Mouse (Mus musculus): ENCODE results near the gene Mmp17. TPM values are rescaled to one million over a fixed set of nuclear protein-coding genes. Genes with fewer than 3 reads are reported as not detected.
"Not testable (repeated sequence)": the region's sequence is repeated elsewhere in the genome, so short reads cannot be mapped to it uniquely, and the experiment has no call there.

Gene Mmp17
- polyA plus RNA-seq, 1 experiment from 2014 or later, result 4.7 TPM

DNA sequence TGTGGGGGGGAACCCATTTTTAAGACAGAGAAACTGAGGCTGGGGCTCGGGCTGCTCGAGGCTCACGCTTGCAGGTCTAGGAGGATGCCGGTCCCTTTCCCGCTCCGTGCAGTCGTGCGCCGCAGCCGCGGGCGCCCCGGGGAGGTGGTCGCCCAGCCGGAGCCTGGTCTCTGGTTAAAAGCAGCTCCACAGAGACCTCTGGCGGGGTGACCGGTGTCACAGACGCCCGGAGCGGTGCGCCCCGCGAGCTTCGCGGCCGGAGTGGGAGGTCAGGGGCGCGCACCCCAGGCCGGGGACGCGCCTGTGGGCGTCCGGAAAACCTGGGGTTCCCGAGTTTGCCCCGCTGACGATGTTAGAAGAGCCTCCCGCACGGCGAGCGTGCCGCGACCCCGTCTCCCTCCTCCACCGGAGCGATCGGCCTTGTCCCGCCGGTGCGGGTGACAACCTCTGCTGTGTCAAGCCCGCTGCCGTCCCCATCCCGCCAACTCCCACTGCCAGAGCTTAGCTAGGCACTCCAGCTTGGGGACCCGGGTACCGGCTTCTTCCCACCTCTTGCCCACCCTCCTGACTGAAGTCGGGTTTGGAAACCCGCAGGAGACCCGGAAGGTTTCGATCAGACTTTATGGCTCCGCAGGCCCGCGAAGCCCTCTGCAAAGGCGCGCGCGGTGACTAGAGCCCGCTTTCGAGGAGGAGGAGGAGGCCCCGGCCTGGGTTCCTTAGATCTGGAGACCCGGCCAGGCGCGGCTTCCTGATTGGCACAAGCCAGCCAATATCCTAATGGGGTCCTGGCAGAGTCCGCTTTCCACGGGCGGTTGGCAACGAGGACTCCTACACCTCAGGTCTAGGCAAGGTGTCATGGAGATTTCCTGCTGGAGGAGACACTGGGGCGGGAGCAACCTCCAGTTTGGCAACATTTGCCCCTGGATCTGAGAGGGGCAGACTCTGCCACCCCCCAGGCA is 893 bp downstream of the Mmp17 start:
- peak overlapping the region; percentile 70 for H3K9ac ChIP-seq (replicated peaks; ENCODE audit: low read length)
- H3K36me3 ChIP-seq (ENCODE audit: insufficient read depth, low read length), result no peaks in the 10 kb centered on the region
- H3K9me3 ChIP-seq (ENCODE audit: low read length), result no peaks in the 10 kb centered on the region
- H3K4me3 ChIP-seq (ENCODE audit: low read length), result peak overlapping the region; percentile 65
- ATAC-seq (ENCODE audit: low FRiP score, low TSS enrichment), result peak; percentile 39
- H3K27me3 ChIP-seq (ENCODE audit: insufficient read depth, low read length), result peaks cover 28% of the 10 kb centered on the region
- under 1% methylated on average over 74 of the region's 76 CpGs for WGBS
- peak overlapping the region; percentile 100 for H3K4me2 ChIP-seq (replicated peaks; ENCODE audit: low read depth, low read length)
- peaks cover 22% of the 10 kb centered on the region for H3K4me1 ChIP-seq (ENCODE audit: insufficient read depth, low read length)
- H3K27ac ChIP-seq (ENCODE audit: low read length), result no peak overlapping the region

DNA sequence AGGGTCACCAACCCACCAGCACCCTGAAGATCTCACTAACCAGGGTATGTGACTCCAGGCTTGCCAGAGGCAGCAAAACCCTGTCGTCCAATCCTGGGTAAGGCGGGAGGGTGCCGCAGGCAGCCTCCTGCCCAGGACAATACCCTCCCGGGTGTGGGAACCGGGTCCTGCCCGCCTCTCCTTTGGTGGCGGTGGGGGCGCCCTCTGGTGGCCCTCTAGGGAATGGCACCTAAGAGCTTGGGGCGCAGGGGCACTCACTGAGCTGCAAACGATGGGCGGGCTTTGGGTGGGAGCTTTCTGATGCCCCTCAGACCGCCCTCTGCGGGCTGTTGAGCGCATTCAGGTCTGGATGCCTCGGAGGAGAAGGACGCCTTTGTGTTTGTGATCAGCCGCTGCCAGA is 2.0 kb downstream of the Mmp17 start:
- ATAC-seq (ENCODE audit: low FRiP score, low TSS enrichment), result peak; percentile 53
- H3K27ac ChIP-seq (ENCODE audit: low read length), result no peak overlapping the region
- peaks cover 22% of the 10 kb centered on the region for H3K4me1 ChIP-seq (ENCODE audit: insufficient read depth, low read length)
- no peaks in the 10 kb centered on the region for H3K9me3 ChIP-seq (ENCODE audit: low read length)
- under 1% methylated on average over 17 of the region's 17 CpGs for WGBS
- H3K4me3 ChIP-seq (ENCODE audit: low read length), result peak overlapping the region; percentile 65
- no peaks in the 10 kb centered on the region for H3K36me3 ChIP-seq (ENCODE audit: insufficient read depth, low read length)
- H3K4me2 ChIP-seq (replicated peaks; ENCODE audit: low read depth, low read length), result peak overlapping the region; percentile 100
- peak overlapping the region; percentile 51 for H3K9ac ChIP-seq (replicated peaks; ENCODE audit: low read length)
- H3K27me3 ChIP-seq (ENCODE audit: insufficient read depth, low read length), result peaks cover 28% of the 10 kb centered on the region

DNA sequence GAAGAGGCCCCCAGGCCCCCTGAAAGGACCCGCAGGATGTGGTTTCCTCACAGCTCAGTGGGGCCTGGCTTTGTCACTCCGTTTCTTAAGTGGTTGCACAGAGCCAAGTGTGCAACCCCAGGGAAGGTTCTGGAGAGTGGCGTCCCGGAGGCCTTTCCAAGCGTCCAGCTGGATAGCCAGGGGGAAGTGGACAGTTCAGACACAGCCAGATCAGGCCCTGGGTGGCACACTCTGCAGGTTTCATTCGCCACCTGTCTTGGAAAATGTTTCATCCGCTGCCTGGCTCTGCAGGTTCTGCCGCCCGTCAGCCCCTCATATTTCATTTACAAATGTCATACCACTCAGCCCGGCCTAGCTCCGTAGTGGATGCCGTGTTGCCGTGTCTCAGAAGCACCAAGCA is 2.5 kb downstream of the Mmp17 start:
- Histone ChIP-seq H3K9ac (replicated peaks; ENCODE audit: low read length) (peak overlapping the region; percentile 51), H3K4me1 (ENCODE audit: insufficient read depth, low read length) (peaks cover 22% of the 10 kb centered on the region), H3K27ac (ENCODE audit: low read length) (no peak overlapping the region), H3K4me2 (replicated peaks; ENCODE audit: low read depth, low read length) (peak overlapping the region; percentile 100), H3K9me3 (ENCODE audit: low read length) (no peaks in the 10 kb centered on the region), H3K27me3 (ENCODE audit: insufficient read depth, low read length) (peaks cover 26% of the 10 kb centered on the region), H3K36me3 (ENCODE audit: insufficient read depth, low read length) (no peaks in the 10 kb centered on the region), H3K4me3 (ENCODE audit: low read length) (no peak overlapping the region; the same call in 1 of the 2 replicates)
- ATAC-seq (ENCODE audit: low FRiP score, low TSS enrichment), result no peak
- 67% methylated on average over 13 of the region's 13 CpGs for WGBS

DNA sequence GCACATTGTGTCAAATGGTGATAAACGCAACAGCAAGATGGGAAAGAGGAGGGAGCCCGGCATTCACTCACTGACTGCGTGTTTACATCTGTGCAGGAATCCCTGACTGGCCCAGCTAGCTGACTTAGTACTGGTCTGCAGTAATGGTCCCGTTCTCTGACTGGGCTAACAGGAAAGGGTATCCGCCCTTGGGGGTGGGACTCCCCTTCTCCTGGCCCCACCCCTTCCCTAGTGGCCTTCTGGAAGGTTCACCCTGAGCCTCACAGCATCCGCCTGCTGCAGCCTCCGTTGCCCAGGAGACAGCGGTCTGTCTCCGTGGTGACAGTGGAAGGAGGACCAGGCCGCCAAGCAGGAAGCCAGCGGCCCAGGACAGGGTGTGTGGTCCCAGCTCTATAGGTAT is 6.9 kb downstream of the Mmp17 start:
- WGBS, result 16% methylated on average over 11 of the region's 11 CpGs
- no peak for ATAC-seq (ENCODE audit: low FRiP score, low TSS enrichment)
- no peaks in the 10 kb centered on the region for H3K9me3 ChIP-seq (ENCODE audit: low read length)

DNA sequence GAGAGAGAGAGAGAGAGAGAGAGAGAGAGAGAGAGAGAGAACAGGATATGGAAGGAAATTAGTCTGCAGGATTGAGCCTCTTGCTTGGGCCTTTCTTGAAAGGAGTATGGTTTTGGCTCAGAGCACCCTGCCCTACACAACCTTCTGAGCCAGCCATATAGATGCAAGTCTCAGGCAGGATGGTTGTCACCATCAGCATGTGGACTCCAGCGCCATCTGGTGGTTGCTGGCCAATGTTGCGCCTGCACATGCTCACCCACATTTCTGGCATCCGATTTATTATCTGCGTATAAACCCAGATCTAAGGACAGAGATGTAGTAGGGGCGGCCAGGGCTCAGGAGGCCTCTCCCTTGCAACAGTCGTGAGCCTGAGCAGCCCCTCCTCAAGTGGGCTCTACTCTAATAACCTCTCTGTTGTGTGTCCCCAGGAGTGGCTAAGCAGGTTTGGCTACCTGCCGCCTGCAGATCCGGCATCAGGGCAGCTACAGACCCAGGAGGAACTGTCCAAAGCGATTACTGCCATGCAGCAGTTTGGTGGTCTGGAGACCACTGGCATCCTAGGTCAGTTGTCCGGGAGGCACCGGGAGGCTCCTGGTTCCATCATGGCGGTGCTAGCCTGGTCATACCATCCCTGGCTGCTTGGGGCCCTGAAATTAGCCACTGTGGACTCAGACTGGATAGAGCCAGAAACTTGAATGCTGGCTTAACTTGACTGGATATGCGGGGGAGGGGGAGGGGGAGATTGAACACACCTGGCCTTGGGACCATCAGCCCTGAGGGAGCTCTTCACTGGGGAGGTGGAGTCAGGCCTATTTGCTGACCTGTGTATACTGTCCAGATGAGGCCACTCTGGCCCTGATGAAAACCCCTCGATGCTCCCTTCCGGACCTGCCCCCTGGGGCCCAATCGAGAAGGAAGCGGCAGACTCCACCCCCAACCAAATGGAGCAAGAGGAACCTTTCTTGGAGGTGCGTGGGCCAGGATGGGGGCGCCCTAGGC is 10.4 kb downstream of the Mmp17 start:
- ATAC-seq (ENCODE audit: low FRiP score, low TSS enrichment), result peak; percentile 60
- Histone ChIP-seq H3K27me3 (ENCODE audit: insufficient read depth, low read length) (no peaks in the 10 kb centered on the region), H3K9me3 (ENCODE audit: low read length) (0 out of 2 replicates have a peak, but pooled peaks cover 5% of the 10 kb centered on the region), H3K4me3 (ENCODE audit: low read length) (no peak overlapping the region), H3K4me1 (ENCODE audit: insufficient read depth, low read length) (peaks cover 4% of the 10 kb centered on the region; the same call in 1 of the 2 replicates), H3K27ac (ENCODE audit: low read length) (no peak overlapping the region), H3K36me3 (ENCODE audit: insufficient read depth, low read length) (0 out of 2 replicates have a peak, but pooled peaks cover 3% of the 10 kb centered on the region), H3K9ac (replicated peaks; ENCODE audit: low read length) (no peak overlapping the region), H3K4me2 (replicated peaks; ENCODE audit: low read depth, low read length) (0 out of 2 replicates have a peak overlapping the region, but pooled peaks have one; percentile 7)
- 39% methylated on average over 19 of the region's 19 CpGs for WGBS

More for the DNA sequence above, 6.9 kb downstream of the Mmp17 start:
- no peaks in the 10 kb centered on the region; the same call in 1 of the 2 replicates for H3K27me3 ChIP-seq (ENCODE audit: insufficient read depth, low read length)
- H3K9ac ChIP-seq (replicated peaks; ENCODE audit: low read length), result no peak overlapping the region
- H3K4me2 ChIP-seq (replicated peaks; ENCODE audit: low read depth, low read length), result no peak overlapping the region
- no peak overlapping the region for H3K27ac ChIP-seq (ENCODE audit: low read length)
- H3K4me1 ChIP-seq (ENCODE audit: insufficient read depth, low read length), result peaks cover 10% of the 10 kb centered on the region
- H3K36me3 ChIP-seq (ENCODE audit: insufficient read depth, low read length), result no peaks in the 10 kb centered on the region
- H3K4me3 ChIP-seq (ENCODE audit: low read length), result no peak overlapping the region

DNA sequence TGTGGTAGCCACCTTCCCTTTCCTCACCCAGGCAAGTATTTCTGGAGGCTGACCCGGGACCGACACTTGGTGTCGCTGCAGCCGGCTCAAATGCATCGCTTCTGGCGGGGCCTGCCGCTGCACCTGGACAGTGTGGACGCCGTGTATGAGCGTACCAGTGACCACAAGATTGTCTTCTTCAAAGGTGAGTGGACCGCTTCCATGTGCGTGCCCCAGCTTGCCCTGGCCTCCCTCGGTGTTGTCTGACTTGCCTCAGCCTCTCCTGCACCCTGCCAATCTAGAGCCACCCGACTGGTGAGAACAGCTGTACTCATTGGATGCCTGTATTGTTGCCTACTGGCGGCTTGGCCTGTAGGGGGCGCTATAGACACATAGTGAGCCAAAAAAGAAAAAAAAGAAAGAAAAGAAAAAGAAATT is 18.1 kb downstream of the Mmp17 start:
- Histone ChIP-seq H3K27ac (ENCODE audit: low read length) (no peak overlapping the region), H3K4me2 (replicated peaks; ENCODE audit: low read depth, low read length) (no peak overlapping the region), H3K27me3 (ENCODE audit: insufficient read depth, low read length) (no peaks in the 10 kb centered on the region), H3K36me3 (ENCODE audit: insufficient read depth, low read length) (0 out of 2 replicates have a peak, but pooled peaks cover 3% of the 10 kb centered on the region), H3K4me3 (ENCODE audit: low read length) (no peak overlapping the region), H3K9ac (replicated peaks; ENCODE audit: low read length) (no peak overlapping the region), H3K4me1 (ENCODE audit: insufficient read depth, low read length) (no peaks in the 10 kb centered on the region), H3K9me3 (ENCODE audit: low read length) (0 out of 2 replicates have a peak, but pooled peaks cover 5% of the 10 kb centered on the region)
- WGBS, result 38% methylated on average over 16 of the region's 16 CpGs
- no peak for ATAC-seq (ENCODE audit: low FRiP score, low TSS enrichment)

DNA sequence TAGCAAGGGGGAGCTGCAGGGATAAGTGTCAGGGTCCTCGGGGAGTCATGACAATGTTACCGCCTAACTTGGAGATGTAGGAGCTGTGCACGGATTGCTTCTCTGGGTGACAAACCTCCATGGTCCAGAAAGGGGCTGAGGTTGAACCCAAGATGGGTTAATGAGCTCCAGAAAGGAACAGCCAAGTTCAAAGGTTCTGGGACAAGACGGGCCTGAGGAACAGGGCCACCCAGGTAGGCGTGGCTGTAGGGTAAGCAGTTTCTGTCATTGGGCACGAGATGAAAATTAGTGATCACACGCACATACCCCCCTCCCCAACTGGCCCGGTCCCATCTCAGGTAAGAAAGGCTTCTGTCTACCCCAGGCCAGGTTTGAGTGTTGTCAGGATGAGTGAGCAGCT is 23.5 kb downstream of the Mmp17 start:
- no peaks in the 10 kb centered on the region for H3K9me3 ChIP-seq (ENCODE audit: low read length)
- H3K9ac ChIP-seq (replicated peaks; ENCODE audit: low read length), result no peak overlapping the region
- H3K4me1 ChIP-seq (ENCODE audit: insufficient read depth, low read length), result no peaks in the 10 kb centered on the region
- ATAC-seq (ENCODE audit: low FRiP score, low TSS enrichment), result no peak
- WGBS, result 83% methylated on average over 8 of the region's 8 CpGs
- no peak overlapping the region for H3K4me2 ChIP-seq (replicated peaks; ENCODE audit: low read depth, low read length)
- no peaks in the 10 kb centered on the region for H3K27me3 ChIP-seq (ENCODE audit: insufficient read depth, low read length)
- H3K27ac ChIP-seq (ENCODE audit: low read length), result no peak overlapping the region
- H3K4me3 ChIP-seq (ENCODE audit: low read length), result no peak overlapping the region
- H3K36me3 ChIP-seq (ENCODE audit: insufficient read depth, low read length), result no peaks in the 10 kb centered on the region

DNA sequence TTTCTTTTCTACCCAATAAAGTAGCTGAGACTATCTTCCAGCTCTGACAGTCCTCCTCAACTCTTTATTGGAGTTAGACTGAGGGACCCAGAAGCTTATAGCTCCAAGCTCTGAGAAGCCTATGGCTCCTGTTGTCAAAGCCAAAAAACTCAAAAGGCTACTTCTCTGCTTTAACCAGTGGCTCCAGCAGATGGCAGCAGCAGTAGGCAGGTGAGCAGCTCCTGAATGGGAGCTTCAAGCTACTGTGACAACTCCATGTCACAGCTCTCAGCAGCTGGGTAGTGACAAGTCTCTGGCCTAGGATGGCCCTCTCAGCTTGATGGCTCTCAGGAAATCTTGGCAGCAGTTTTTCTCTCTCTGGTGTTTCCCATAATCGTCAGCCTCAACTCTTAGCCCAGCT is 27.1 kb downstream of the Mmp17 start:
- WGBS, result 21% methylated on average over 1 of the region's 1 CpGs
- Histone ChIP-seq H3K27me3 (ENCODE audit: insufficient read depth, low read length) (no peaks in the 10 kb centered on the region), H3K4me3 (ENCODE audit: low read length) (no peak overlapping the region), H3K27ac (ENCODE audit: low read length) (no peak overlapping the region), H3K9me3 (ENCODE audit: low read length) (no peaks in the 10 kb centered on the region), H3K36me3 (ENCODE audit: insufficient read depth, low read length) (no peaks in the 10 kb centered on the region), H3K4me2 (replicated peaks; ENCODE audit: low read depth, low read length) (no peak overlapping the region), H3K9ac (replicated peaks; ENCODE audit: low read length) (no peak overlapping the region), H3K4me1 (ENCODE audit: insufficient read depth, low read length) (no peaks in the 10 kb centered on the region)
- ATAC-seq (ENCODE audit: low FRiP score, low TSS enrichment), result peak; percentile 64; the same call in 1 of the 2 replicates

DNA sequence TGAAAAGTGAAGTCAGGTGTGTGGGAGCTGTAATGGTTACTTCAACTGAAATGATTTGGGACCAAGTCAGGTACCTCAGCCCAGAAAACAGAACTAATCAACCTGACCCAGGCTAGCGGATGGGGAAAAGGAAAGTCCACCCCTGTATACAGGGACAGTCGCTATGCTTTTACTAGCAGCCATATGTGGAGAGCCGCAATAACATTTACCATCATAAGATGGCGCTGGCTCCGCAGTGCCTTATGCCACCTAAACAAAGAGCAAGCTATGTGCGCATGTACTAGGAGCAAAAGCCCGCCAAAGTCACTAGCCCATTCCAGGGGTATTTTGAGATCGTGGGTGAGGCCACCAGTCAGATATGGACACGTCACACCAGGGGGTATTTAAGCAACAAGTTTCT is 36.6 kb downstream of the Mmp17 start:
- not testable (repeated sequence) for H3K9me3 ChIP-seq (ENCODE audit: low read length); H3K4me1 ChIP-seq (ENCODE audit: insufficient read depth, low read length); H3K27ac ChIP-seq (ENCODE audit: low read length); H3K36me3 ChIP-seq (ENCODE audit: insufficient read depth, low read length); H3K4me2 ChIP-seq (replicated peaks; ENCODE audit: low read depth, low read length); H3K4me3 ChIP-seq (ENCODE audit: low read length); H3K27me3 ChIP-seq (ENCODE audit: insufficient read depth, low read length); ATAC-seq (ENCODE audit: low FRiP score, low TSS enrichment); H3K9ac ChIP-seq (replicated peaks; ENCODE audit: low read length)
- WGBS, result 66% methylated on average over 9 of the region's 9 CpGs
